Mouse (Mus musculus) forebrain, embryonic 14.5 days (tissue): ENCODE measurements around the gene Gm20888. TPM values are rescaled to one million over a fixed set of nuclear protein-coding genes. Genes with fewer than 3 reads are reported as not detected.
"Not testable (repeated sequence)": the region's sequence is repeated elsewhere in the genome, so short reads cannot be mapped to it uniquely, and the experiment has no call there.

ENCODE experiments used
- ATAC-seq: fragments of 200-750 bp; cut with Nextera tagmentation; 2 replicates; pipeline ENCODE4 v1.8.0; 2017; ENCODE audit warnings: mild to moderate bottlenecking, moderate library complexity
- DNase-seq: peaks from one replicate; pipeline ENCODE4 v3.0.0-alpha.2; 2015; ENCODE audit warnings: low spot score
- H3K27ac ChIP-seq: fragments of 300-500 bp; sonication (generic); 2 replicates; pipeline ENCODE4 v1.5.1; 2014; ENCODE audit warnings: low read depth, mild to moderate bottlenecking, control low read depth, low read length, moderate library complexity
- H3K27me3 ChIP-seq: fragments of 300-500 bp; sonication (generic); replicated peaks from 2 replicates; pipeline ENCODE4 v1.6.1; 2014; ENCODE audit warnings: low read length, control low read depth, mixed read lengths; ENCODE audit not compliant: control insufficient read depth, insufficient read depth
- H3K36me3 ChIP-seq: fragments of 300-500 bp; sonication (generic); 2 replicates; pipeline ENCODE4 v1.6.1; 2014; ENCODE audit warnings: low read length, control low read depth; ENCODE audit not compliant: control insufficient read depth, insufficient read depth
- H3K4me1 ChIP-seq: fragments of 300-500 bp; sonication (generic); 2 replicates; pipeline ENCODE4 v1.6.1; 2014; ENCODE audit warnings: antibody characterized with exemption, low read length, control low read depth; ENCODE audit not compliant: control insufficient read depth, insufficient read depth
- H3K4me2 ChIP-seq: fragments of 300-500 bp; sonication (generic); 2 replicates; pipeline ENCODE4 v1.6.1; 2014; ENCODE audit warnings: mild to moderate bottlenecking, control low read depth, low read length
- H3K4me3 ChIP-seq: fragments of 300-500 bp; sonication (generic); 2 replicates; pipeline ENCODE4 v1.5.1; 2014; ENCODE audit warnings: low read depth, low read length, control low read depth
- H3K9ac ChIP-seq: fragments of 300-500 bp; sonication (generic); 2 replicates; pipeline ENCODE4 v1.6.1; 2014; ENCODE audit warnings: mild to moderate bottlenecking, low read length, control low read depth, moderate library complexity
- H3K9me3 ChIP-seq: fragments of 300-500 bp; sonication (generic); replicated peaks from 2 replicates; pipeline ENCODE4 v1.6.1; 2016; ENCODE audit warnings: low read length, control low read depth, mixed read lengths; ENCODE audit not compliant: control insufficient read depth
- WGBS: fragments of 180-500 bp; shearing (Covaris S2); extraction: QIAGEN DNeasy Blood & Tissue Kit; methylation state at CpG from one replicate; pipeline ENCODE4 v1.1.7; 2014; 5-methylcytosine and 5-hydroxymethylcytosine counted together
- polyA plus RNA-seq: library from polyadenylated mRNA; unstranded; fragments of >200 nt; fragmentation: Nextera tagmentation; extraction: Ambion mirVana; gene quantifications from 2 replicates; pipeline ENCODE4 v1.2.1, GENCODE M21; 2014

Gene Gm20888
- not detected in 2 replicates for polyA plus RNA-seq

GRCm38 (mm10) chrY:70441582-70441981, at the start of gene Gm20888:
Gene Gm20888 (plus strand): TSS chrY:70441882.
- not testable (repeated sequence) for H3K36me3 ChIP-seq, H3K4me1 ChIP-seq, H3K9ac ChIP-seq, H3K4me3 ChIP-seq, H3K4me2 ChIP-seq, H3K27me3 ChIP-seq, DNase-seq, H3K9me3 ChIP-seq, H3K27ac ChIP-seq, ATAC-seq
- WGBS: no CpG with 5 or more reads among the region's 6 CpGs

Other genes starting within 250 kb of the Gm20888 start
- not detected in 2 replicates for gene Gm21118, start 168.2 kb upstream of the Gm20888 start, polyA plus RNA-seq
- gene Gm29423, start 138.6 kb upstream of the Gm20888 start, polyA plus RNA-seq: not detected in 2 replicates
- not detected in 2 replicates for gene Gm29644, start 138.5 kb upstream of the Gm20888 start, polyA plus RNA-seq